Mouse (Mus musculus) brain, embryonic 18.5 days (tissue): ENCODE data around the gene Bahcc1.

Experiments
- DNase-seq: peaks from one replicate; pipeline ENCODE4 v3.0.0-alpha.2; 2012; ENCODE audit warnings: low read depth, low spot score

Bahcc1 gene

DNA sequence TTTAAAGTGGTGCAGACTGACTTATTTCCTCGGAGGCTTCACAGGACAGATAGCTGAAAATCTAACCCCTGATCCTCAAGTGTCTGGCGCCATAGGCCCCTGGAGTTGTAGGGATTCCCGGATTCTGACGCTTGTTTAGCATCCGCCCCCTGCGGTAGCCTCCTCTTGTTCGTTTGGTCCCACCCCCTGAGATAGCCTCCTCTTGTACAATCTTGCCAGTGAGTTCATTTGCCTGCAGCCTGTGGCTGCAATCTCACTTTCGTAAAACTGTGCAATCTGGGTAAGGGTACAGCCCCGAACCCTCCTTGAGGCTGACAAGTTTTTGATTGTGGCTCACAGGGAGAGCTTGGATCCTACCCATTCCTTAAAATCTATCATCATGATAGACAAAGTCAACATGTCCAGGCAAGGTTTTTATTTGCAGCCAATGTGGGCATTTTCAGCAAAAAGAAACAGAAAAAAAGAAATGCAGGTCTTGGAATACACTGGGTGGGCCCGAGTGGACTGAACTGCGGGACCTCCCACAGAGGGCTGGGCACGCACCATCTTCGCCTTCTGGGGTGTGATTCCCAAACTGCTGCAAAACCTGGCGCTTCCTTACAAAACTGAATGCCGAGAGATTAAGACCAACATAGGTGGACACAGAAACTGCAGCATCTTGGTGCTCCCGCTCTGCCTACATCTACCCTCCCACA lies 82.1 kb downstream of the Bahcc1 start:
- no peak for DNase-seq

GRCm38 (mm10) chr11:120315416-120315761 lies 82.6 kb downstream of the Bahcc1 start:
- no peak for DNase-seq

DNA sequence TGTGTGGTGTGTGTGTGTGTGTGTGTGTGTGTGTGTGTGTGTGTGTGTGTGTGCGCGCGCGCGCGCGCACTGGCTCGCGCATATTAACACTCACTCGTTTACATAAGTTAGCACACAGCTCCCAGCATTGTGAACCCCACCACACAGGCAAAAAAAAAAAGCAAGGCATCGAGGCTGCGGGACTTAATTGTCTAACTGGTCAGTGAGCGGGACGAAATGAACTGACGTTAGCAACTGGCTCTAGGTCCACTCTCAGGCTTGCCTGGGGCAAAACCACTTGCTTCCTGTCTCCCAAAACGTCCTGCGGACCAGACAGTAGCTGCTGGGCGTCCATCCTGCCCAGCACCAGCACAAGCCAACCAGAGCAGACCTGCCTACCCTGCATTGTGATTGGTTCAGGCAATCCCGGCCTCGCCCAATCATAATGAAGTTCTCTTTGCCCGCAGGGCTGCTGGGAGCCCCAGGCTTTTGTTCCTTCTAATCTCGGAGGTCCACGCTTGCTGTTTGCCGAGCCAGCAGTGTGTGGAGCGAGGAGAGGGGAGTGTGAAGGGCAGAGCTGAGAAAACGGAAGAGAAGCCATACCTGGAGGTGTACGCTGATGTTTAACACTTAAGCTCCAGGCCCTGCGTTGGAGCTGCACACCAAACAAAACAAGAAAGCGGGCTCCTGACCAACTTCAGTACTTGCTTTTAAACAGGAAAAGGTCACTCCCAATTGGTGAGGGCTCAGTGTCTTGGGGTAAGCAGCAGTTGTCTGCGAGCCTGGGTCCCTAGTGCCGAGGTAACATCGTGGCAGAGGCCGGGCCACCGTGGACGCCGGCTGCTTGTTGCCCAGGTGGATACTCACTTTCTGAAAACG lies 83.3 kb downstream of the Bahcc1 start:
- DNase-seq, result peak; percentile 95

- no peak for DNase-seq
Measured at GRCm38 (mm10) chr11:120316690-120317254, 84.0 kb downstream of the Bahcc1 start.

- DNase-seq, result no peak
Measured at GRCm38 (mm10) chr11:120317456-120317855, 84.7 kb downstream of the Bahcc1 start.

DNA sequence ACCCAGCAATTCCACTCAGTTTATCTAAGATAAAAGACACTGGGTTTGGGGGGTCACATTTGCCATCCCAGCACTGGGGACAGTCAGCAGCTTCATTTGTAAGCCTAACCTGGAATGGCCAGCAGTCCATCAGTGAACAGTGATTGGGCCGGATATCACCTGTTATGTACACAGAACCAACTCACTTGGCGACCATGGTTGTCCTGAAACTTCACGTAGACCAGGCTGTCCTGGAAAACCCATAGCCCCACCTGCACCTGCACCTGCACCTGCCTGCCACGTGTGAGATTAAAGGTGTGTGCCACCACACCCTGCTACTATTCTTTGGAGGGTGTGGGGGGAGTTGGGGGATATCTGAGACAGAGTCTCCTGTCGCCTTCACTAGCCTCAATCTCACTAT lies 86.6 kb downstream of the Bahcc1 start:
- DNase-seq, result no peak

- DNase-seq, result no peak
Measured at GRCm38 (mm10) chr11:120320156-120320555, 87.4 kb downstream of the Bahcc1 start.

DNA sequence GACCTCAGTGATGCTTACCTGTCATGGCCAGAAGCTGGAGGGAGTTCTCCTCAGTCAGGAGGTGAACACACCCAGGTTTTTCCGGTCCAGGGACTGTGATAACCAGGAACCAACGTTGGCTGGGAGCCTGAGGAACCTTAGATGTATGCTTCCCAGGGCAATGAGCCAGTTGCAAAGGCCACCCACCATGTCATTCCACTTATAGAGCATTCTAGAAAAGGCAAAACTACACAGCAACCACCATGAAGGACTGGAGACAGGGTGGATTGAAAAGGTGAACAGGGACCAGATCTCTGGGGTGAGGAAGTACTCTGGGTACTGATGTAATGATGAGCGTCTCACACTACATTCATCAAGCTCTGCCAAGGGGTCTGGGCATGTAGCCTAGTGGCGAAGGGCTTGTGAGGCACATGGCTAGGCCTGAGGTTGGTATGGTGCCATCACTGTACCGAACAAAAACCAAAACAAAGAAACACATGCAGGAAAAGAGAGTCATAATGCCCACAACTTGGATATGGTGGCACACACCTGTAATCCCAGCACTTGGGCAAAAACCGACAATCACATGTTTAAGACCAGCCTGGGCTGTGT lies 102.8 kb downstream of the Bahcc1 start:
- DNase-seq, result no peak

- no peak for DNase-seq
Measured at GRCm38 (mm10) chr11:120337447-120337846, 104.7 kb downstream of the Bahcc1 start.

DNA sequence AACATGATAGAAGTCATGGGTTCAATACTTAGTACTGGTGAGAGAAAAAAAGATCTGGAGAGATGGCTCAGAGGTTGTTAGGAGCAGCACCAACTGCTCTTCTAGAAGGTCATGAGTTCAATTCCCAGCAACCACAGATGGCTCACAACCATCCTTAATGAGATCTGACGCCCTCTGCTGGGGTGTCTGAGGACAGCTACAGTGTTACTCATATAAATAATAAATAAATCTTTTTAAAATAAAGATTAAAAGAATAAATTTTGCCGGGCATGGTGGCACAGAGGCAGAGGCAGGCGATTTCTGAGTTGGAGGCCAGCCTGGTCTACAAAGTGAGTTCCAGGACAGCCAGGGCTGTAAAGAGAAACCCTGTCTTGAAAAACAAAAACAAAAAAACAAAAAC lies 106.0 kb downstream of the Bahcc1 start:
- no peak for DNase-seq

DNA sequence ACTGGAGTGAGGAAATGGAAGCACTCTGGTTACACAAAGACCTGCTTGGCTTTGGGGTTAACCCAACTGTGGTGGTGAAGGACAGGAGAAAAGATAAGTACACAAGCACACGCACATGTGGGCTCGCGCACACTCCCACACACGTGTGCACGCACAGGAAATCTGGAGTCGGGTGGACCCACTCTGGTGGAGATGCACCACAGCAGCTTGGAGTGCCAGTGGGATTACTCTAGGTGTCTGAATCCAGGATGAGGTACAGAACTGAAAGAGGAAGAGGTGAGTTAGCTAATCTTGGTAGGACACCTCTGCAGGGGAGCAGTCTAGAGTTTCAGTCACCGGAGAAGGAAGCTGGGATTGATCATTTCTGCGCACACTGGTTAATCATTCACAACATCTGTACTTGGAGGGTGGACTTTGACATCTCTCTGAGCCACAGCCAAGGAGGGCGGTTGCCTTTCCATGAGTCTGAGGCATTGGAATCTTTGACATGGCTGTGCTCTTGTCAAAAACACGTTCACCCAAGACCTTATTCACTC lies 107.3 kb downstream of the Bahcc1 start:
- DNase-seq, result no peak

DNA sequence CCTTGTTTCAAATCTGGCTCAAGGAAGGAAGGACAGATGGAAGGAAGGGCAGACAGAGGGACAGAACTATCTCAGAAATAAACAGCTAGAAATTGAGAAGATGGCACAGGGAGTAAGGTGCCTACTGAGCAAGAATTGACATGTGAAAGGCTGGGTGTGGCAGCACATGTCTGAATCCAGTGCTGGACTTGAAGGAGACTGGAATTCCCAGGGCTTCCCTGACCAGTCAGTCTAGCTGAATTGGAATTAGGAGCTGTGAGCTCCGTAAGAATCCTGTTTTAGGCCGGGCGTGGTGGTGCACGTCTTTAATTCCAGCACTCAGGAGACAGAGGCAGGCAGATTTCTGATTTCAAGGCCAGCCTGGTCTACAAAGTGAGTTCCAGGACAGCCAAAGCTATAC lies 108.9 kb downstream of the Bahcc1 start:
- DNase-seq, result no peak
